Mouse (Mus musculus): ENCODE measurements at regions not wholly inside any gene's neighbourhood (a gene's known extent, or its start where the extent isn't known, plus 50 kb on each side); places are given as distances from the start of the nearest gene placed in this dataset.

- ChIA-PET CTCF (no interaction called here), POLR2A (no interaction called here)
- no peak for TF ChIP-seq CTCF (IDR thresholded peaks at IDR 0.05)
- ATAC-seq = no peak
- no peaks in the 10 kb centered on the region for H3K27me3 ChIP-seq
- no peak for DNase-seq (ENCODE audit: low read depth, low spot score)
- in situ Hi-C loops (cut with MboI; ENCODE audit: low pct_unique_long_range_greater_than_20kb) = no loop called here
Observed at GRCm38 (mm10) chrX:18814441-18814973, 353.3 kb upstream of the 4930578C19Rik start.
